Mouse (Mus musculus): Measurements from ENCODE around the gene Ahcyl2. TPM values are rescaled to one million over a fixed set of nuclear protein-coding genes. Genes with fewer than 3 reads are reported as not detected.

Gene Ahcyl2
- polyA plus RNA-seq, 1 experiment from 2014 or later: 45.8 TPM

DNA sequence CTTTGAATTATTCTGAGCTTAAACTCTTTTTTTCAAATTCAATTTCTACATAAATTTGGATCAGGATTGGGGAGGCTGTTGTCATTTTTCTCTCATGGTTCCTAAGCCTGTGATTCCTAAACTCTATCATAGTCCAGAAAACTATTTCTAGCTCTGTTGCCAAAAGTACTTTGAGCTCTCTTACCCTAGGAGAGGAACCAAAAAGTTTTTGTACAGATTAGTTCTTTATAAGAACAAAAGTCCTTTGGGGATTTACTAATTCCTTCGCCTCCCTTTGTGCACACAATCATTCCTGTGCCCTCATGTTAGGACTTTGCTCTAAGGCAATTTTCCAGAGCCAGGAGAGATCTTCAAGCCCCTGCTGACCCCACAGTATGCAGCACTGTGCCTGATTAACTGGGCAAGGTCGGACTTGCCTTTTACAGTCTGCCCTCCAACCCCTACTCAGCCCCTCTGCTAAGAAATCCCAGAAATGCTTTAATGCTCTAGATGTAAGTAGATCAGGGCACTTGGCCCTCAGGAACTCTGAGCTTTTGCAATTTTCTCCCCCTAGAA, 100.6 kb downstream of the Ahcyl2 start:
- ATAC-seq (ENCODE audit: insufficient read depth, low FRiP score): no peak
- no peak overlapping the region for H3K4me3 ChIP-seq (replicated peaks; ENCODE audit: low read length)
- H3K4me2 ChIP-seq (ENCODE audit: low read depth, low read length): no peak overlapping the region
- no peaks in the 10 kb centered on the region for H3K36me3 ChIP-seq (ENCODE audit: control insufficient read depth, insufficient read depth, low read length)
- no peaks in the 10 kb centered on the region for H3K4me1 ChIP-seq (ENCODE audit: control insufficient read depth, insufficient read depth, low read length)
- H3K27ac ChIP-seq (ENCODE audit: low read length): no peak overlapping the region
- 78% methylated on average over 2 of the region's 2 CpGs for WGBS
- H3K9ac ChIP-seq (ENCODE audit: low read length): no peak overlapping the region
- no peaks in the 10 kb centered on the region for H3K9me3 ChIP-seq (replicated peaks; ENCODE audit: control insufficient read depth, low read length)
- no peaks in the 10 kb centered on the region for H3K27me3 ChIP-seq (ENCODE audit: control insufficient read depth, insufficient read depth, low read length)

DNA sequence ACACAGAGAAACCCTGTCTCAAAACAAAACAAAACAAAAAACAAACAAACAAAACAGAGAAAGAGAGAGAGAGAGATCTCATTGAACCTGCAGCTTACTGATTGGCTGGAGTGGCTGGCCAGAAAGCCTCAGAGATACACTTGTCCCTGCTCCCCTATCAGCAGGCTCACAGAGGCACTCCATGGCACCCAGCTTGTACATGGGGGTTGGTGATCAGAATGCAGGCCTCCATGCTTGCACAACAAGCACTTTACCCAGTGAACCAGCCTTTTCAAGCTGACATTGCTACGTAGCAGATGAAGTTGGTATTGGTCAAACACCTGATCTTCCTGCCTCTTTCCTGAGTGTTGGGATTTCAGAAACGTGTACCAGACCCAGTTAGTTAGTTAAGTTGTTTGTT, 105.8 kb downstream of the Ahcyl2 start:
- Histone ChIP-seq H3K4me2 (ENCODE audit: low read depth, low read length) (no peak overlapping the region), H3K4me1 (ENCODE audit: control insufficient read depth, insufficient read depth, low read length) (no peaks in the 10 kb centered on the region), H3K27me3 (ENCODE audit: control insufficient read depth, insufficient read depth, low read length) (no peaks in the 10 kb centered on the region), H3K4me3 (replicated peaks; ENCODE audit: low read length) (no peak overlapping the region), H3K9me3 (replicated peaks; ENCODE audit: control insufficient read depth, low read length) (no peaks in the 10 kb centered on the region), H3K27ac (ENCODE audit: low read length) (no peak overlapping the region), H3K9ac (ENCODE audit: low read length) (no peak overlapping the region), H3K36me3 (ENCODE audit: control insufficient read depth, insufficient read depth, low read length) (no peaks in the 10 kb centered on the region)
- ATAC-seq (ENCODE audit: insufficient read depth, low FRiP score): no peak
- 73% methylated on average over 2 of the region's 2 CpGs for WGBS

DNA sequence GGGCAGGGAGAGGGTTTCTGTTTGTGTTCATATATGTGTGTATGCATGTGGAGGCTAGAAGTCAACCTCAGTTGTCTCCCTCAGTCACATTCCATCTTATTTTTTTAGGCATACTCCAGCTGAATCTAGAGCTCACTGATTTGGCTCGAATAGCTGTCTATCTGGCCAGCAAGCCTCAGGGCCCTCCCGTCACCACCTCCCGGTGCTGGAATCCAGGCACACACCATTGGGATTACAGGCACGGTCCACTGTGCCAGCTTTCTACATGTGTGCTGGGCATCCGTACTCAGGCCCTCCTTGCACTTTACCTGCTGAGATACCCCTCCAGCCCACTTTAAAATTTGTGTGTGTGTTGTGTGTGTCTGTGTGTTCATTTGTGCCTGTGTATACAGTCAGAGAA, 107.8 kb downstream of the Ahcyl2 start:
- no peaks in the 10 kb centered on the region for H3K4me1 ChIP-seq (ENCODE audit: control insufficient read depth, insufficient read depth, low read length)
- no peaks in the 10 kb centered on the region for H3K9me3 ChIP-seq (replicated peaks; ENCODE audit: control insufficient read depth, low read length)
- WGBS: 85% methylated on average over 5 of the region's 5 CpGs

DNA sequence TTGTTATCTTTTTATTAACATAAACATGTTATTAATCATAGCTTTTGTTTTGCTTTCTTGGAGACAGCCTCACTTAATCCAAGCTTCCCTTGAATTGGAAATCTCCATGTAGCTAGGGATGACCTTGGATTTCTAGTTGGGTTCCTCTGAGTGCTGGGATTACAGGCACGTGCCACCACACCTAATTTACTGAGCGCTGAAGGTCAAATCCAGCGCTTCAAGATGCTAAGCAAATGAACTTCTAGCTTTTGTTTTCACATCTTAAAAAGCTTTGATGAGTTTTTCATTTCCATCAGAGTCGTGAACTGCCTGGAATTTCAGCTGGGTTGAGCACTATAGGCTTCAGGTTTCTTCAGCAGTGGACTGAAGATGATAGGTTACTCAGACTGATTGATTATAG, 109.0 kb downstream of the Ahcyl2 start:
- Histone ChIP-seq H3K27me3 (ENCODE audit: control insufficient read depth, insufficient read depth, low read length) (no peaks in the 10 kb centered on the region), H3K27ac (ENCODE audit: low read length) (no peak overlapping the region), H3K9ac (ENCODE audit: low read length) (no peak overlapping the region), H3K9me3 (replicated peaks; ENCODE audit: control insufficient read depth, low read length) (no peaks in the 10 kb centered on the region), H3K4me2 (ENCODE audit: low read depth, low read length) (no peak overlapping the region), H3K36me3 (ENCODE audit: control insufficient read depth, insufficient read depth, low read length) (no peaks in the 10 kb centered on the region), H3K4me1 (ENCODE audit: control insufficient read depth, insufficient read depth, low read length) (no peaks in the 10 kb centered on the region), H3K4me3 (replicated peaks; ENCODE audit: low read length) (no peak overlapping the region)
- no peak for ATAC-seq (ENCODE audit: insufficient read depth, low FRiP score)
- WGBS: 70% methylated on average over 4 of the region's 4 CpGs

More for the DNA sequence above, 107.8 kb downstream of the Ahcyl2 start:
- Histone ChIP-seq H3K36me3 (ENCODE audit: control insufficient read depth, insufficient read depth, low read length) (no peaks in the 10 kb centered on the region), H3K27me3 (ENCODE audit: control insufficient read depth, insufficient read depth, low read length) (no peaks in the 10 kb centered on the region), H3K4me3 (replicated peaks; ENCODE audit: low read length) (no peak overlapping the region), H3K9ac (ENCODE audit: low read length) (no peak overlapping the region), H3K4me2 (ENCODE audit: low read depth, low read length) (no peak overlapping the region), H3K27ac (ENCODE audit: low read length) (no peak overlapping the region)
- no peak for ATAC-seq (ENCODE audit: insufficient read depth, low FRiP score)

DNA sequence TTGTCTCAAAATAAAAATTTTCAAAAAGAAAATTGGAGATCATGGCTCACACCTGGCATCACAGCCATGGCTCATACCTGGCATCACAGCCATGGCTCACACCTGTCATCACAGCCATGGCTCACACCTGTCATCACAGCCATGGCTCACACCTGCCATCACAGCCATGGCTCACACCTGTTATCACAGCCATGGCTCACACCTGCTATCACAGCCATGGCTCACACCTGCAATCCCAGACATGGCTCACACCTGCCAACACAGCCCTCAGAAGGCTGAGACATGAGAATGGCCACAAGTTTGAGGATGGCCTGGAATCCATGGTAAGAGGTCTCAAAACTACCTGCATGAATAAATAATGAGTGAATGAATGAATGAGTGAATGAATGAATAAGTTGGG, 111.8 kb downstream of the Ahcyl2 start:
- H3K4me1 ChIP-seq (ENCODE audit: control insufficient read depth, insufficient read depth, low read length): no peaks in the 10 kb centered on the region
- no peaks in the 10 kb centered on the region for H3K9me3 ChIP-seq (replicated peaks; ENCODE audit: control insufficient read depth, low read length)
- no peak for ATAC-seq (ENCODE audit: insufficient read depth, low FRiP score)
- no peak overlapping the region for H3K4me2 ChIP-seq (ENCODE audit: low read depth, low read length)
- H3K27ac ChIP-seq (ENCODE audit: low read length): no peak overlapping the region
- H3K36me3 ChIP-seq (ENCODE audit: control insufficient read depth, insufficient read depth, low read length): no peaks in the 10 kb centered on the region
- no peaks in the 10 kb centered on the region for H3K27me3 ChIP-seq (ENCODE audit: control insufficient read depth, insufficient read depth, low read length)
- no peak overlapping the region for H3K9ac ChIP-seq (ENCODE audit: low read length)
- no peak overlapping the region for H3K4me3 ChIP-seq (replicated peaks; ENCODE audit: low read length)

DNA sequence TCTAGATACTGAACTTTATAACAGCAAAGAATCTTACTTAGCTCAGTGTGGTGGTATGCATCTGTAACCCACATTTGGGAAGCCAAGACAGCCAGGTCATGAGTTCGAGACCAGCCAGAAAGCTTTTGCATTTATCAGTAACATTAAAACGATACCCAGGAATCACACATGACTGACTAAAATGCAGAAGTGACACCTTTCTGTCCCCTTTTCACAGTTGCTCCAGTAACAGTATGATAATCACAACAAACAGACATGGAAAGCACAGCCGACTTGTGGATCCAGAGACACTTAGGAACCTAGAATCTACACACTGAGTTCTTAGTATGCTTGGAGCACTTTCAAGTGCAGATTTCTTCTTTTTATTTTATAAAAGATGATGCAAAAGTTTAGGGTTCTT, 113.0 kb downstream of the Ahcyl2 start:
- Histone ChIP-seq H3K9ac (ENCODE audit: low read length) (no peak overlapping the region), H3K9me3 (replicated peaks; ENCODE audit: control insufficient read depth, low read length) (no peaks in the 10 kb centered on the region), H3K27me3 (ENCODE audit: control insufficient read depth, insufficient read depth, low read length) (no peaks in the 10 kb centered on the region), H3K4me2 (ENCODE audit: low read depth, low read length) (no peak overlapping the region), H3K4me3 (replicated peaks; ENCODE audit: low read length) (no peak overlapping the region), H3K4me1 (ENCODE audit: control insufficient read depth, insufficient read depth, low read length) (no peaks in the 10 kb centered on the region), H3K27ac (ENCODE audit: low read length) (no peak overlapping the region), H3K36me3 (ENCODE audit: control insufficient read depth, insufficient read depth, low read length) (no peaks in the 10 kb centered on the region)
- ATAC-seq (ENCODE audit: insufficient read depth, low FRiP score): no peak
- WGBS: 93% methylated on average over 3 of the region's 3 CpGs

DNA sequence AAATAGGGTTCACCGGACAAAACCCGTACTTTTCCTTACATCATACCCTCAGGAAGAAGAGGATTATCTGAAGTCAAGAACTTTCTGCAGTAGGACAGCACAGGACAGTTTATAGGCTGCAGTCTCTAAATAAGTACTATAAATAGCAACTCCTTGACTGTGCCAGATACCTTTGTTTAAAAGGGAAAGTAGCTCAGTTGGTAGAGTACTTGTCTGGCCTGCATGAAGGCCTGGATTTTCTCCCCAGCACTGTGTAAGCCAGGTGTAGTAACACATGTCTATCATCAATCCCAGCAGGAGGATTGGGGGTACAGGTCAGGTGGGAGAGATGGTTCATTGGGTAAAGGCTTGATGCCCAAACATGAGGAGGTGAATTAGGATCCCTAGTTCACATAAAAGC, 114.1 kb downstream of the Ahcyl2 start:
- H3K9ac ChIP-seq (ENCODE audit: low read length): no peak overlapping the region
- H3K4me2 ChIP-seq (ENCODE audit: low read depth, low read length): no peak overlapping the region
- H3K36me3 ChIP-seq (ENCODE audit: control insufficient read depth, insufficient read depth, low read length): no peaks in the 10 kb centered on the region
- no peak overlapping the region for H3K27ac ChIP-seq (ENCODE audit: low read length)
- no peak overlapping the region for H3K4me3 ChIP-seq (replicated peaks; ENCODE audit: low read length)
- ATAC-seq (ENCODE audit: insufficient read depth, low FRiP score): no peak
- no peaks in the 10 kb centered on the region for H3K4me1 ChIP-seq (ENCODE audit: control insufficient read depth, insufficient read depth, low read length)
- H3K27me3 ChIP-seq (ENCODE audit: control insufficient read depth, insufficient read depth, low read length): no peaks in the 10 kb centered on the region
- WGBS: 77% methylated on average over 2 of the region's 2 CpGs
- no peaks in the 10 kb centered on the region for H3K9me3 ChIP-seq (replicated peaks; ENCODE audit: control insufficient read depth, low read length)

DNA sequence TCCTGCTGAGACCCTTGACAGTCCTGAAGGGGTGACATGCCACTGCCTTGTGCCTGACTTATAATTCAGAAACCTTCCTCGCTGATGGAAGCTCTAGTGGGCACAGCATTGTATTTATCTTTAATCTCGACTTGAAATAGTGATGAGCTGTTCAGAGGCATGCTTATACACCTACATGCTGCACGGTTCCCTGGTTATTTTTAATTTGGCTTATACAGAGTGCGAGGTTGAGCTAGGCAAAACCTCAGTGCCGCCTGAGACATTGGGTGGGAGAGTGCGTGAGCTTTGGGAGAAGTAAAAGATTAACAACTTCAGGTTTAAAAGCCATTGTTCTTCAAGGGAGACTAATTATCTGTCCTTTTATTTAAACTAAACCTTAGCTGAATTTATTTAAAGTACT, 115.1 kb downstream of the Ahcyl2 start:
- no peak for ATAC-seq (ENCODE audit: insufficient read depth, low FRiP score)

DNA sequence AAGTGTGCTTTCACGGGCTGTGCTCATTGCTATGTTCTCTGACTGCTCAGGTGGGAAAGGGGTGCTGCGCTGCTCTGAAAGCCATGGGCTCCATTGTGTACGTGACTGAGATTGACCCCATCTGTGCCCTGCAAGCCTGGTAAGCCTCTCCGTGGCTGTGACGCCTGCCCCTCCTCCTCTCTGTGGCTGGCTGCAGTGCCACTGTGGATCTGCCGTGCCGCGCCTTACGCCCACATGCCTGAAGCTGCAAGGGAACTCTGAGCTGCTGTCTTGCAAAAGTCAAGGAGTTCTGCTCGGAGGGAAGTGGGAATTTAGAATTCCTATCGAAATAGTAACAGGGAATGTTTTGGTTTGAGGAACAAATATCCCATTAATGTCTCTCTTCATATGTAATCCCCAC, 123.3 kb downstream of the Ahcyl2 start:
- H3K9me3 ChIP-seq (replicated peaks; ENCODE audit: control insufficient read depth, low read length): no peaks in the 10 kb centered on the region
- no peak overlapping the region for H3K4me2 ChIP-seq (ENCODE audit: low read depth, low read length)
- H3K27me3 ChIP-seq (ENCODE audit: control insufficient read depth, insufficient read depth, low read length): no peaks in the 10 kb centered on the region
- H3K4me3 ChIP-seq (replicated peaks; ENCODE audit: low read length): no peak overlapping the region
- H3K9ac ChIP-seq (ENCODE audit: low read length): no peak overlapping the region
- no peaks in the 10 kb centered on the region for H3K4me1 ChIP-seq (ENCODE audit: control insufficient read depth, insufficient read depth, low read length)
- no peak for ATAC-seq (ENCODE audit: insufficient read depth, low FRiP score)
- H3K27ac ChIP-seq (ENCODE audit: low read length): no peak overlapping the region
- WGBS: 60% methylated on average over 11 of the region's 11 CpGs
- H3K36me3 ChIP-seq (ENCODE audit: control insufficient read depth, insufficient read depth, low read length): no peaks in the 10 kb centered on the region

More for the DNA sequence above, 115.1 kb downstream of the Ahcyl2 start:
- H3K4me2 ChIP-seq (ENCODE audit: low read depth, low read length): no peak overlapping the region
- no peak overlapping the region for H3K9ac ChIP-seq (ENCODE audit: low read length)
- H3K4me3 ChIP-seq (replicated peaks; ENCODE audit: low read length): no peak overlapping the region
- H3K27me3 ChIP-seq (ENCODE audit: control insufficient read depth, insufficient read depth, low read length): no peaks in the 10 kb centered on the region
- no peaks in the 10 kb centered on the region for H3K36me3 ChIP-seq (ENCODE audit: control insufficient read depth, insufficient read depth, low read length)
- H3K9me3 ChIP-seq (replicated peaks; ENCODE audit: control insufficient read depth, low read length): no peaks in the 10 kb centered on the region
- no peaks in the 10 kb centered on the region for H3K4me1 ChIP-seq (ENCODE audit: control insufficient read depth, insufficient read depth, low read length)
- WGBS: 76% methylated on average over 6 of the region's 6 CpGs
- H3K27ac ChIP-seq (ENCODE audit: low read length): no peak overlapping the region

DNA sequence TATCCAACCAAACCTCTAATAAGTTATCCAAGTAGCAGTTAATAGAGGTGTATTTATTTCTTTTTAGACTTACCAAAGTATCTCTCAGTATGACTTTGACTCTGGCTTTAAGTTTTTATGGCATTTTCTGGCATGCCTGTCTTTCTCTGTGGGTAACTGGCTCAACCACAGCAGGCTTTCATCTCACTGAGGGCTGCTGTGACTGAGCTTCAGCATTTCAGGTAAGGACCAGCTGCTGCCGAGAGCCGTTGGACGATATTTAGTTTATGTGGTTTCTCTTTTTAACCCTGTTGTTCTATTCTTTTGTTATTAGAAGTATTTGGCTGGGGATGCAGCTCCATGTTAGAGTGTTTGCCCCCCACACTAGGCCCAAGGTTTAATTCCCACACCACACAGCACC, 129.2 kb downstream of the Ahcyl2 start:
- H3K36me3 ChIP-seq (ENCODE audit: control insufficient read depth, insufficient read depth, low read length): no peaks in the 10 kb centered on the region
- H3K4me1 ChIP-seq (ENCODE audit: control insufficient read depth, insufficient read depth, low read length): no peaks in the 10 kb centered on the region
- H3K9ac ChIP-seq (ENCODE audit: low read length): no peak overlapping the region
- no peaks in the 10 kb centered on the region for H3K9me3 ChIP-seq (replicated peaks; ENCODE audit: control insufficient read depth, low read length)
- H3K27ac ChIP-seq (ENCODE audit: low read length): no peak overlapping the region
- H3K4me3 ChIP-seq (replicated peaks; ENCODE audit: low read length): no peak overlapping the region
- H3K27me3 ChIP-seq (ENCODE audit: control insufficient read depth, insufficient read depth, low read length): no peaks in the 10 kb centered on the region
- WGBS: 92% methylated on average over 3 of the region's 3 CpGs
- no peak for ATAC-seq (ENCODE audit: insufficient read depth, low FRiP score)
- no peak overlapping the region for H3K4me2 ChIP-seq (ENCODE audit: low read depth, low read length)

Measured in stomach, embryonic 16.5 days (tissue).